Mouse (Mus musculus): ENCODE data around the gene Gprc6a.

The Gprc6a gene

DNA sequence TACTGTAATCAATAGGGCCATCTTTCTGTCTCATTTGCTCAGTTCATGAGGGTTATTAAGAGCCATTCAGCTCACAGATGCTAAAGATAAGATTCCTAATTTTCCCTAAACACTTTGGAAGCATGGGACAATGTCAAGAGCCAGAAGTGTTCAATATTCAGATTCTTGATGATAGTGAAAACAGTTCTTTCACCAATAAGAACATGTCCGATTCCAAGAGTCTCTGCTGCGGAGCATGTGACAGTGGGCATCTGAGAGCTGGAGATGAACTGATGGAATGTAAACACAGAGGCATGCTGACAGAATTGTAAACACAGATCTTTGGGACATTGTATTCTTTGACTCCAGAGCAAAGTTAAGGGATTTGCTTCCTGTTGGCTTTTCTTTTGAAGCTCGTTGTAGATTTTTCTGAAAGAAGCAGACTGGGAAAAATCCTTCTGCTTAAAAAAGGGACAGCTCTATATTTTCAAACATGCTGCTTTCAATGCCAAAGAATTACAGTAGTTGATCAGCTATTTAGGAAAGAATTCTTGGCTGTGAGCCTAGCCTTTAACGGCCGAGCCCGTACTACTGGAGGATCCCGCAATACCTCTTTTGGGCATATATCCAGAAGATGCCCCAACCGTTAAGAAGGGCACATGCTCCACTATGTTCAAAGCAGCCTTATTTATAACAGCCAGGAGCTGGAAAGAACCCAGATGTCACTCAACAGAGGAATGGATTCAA is at the start of gene Gprc6a:
Gene Gprc6a, minus strand, starts transcription at position 51 of the 726 bp plus-strand sequence.
- no peak for DNase-seq

DNA sequence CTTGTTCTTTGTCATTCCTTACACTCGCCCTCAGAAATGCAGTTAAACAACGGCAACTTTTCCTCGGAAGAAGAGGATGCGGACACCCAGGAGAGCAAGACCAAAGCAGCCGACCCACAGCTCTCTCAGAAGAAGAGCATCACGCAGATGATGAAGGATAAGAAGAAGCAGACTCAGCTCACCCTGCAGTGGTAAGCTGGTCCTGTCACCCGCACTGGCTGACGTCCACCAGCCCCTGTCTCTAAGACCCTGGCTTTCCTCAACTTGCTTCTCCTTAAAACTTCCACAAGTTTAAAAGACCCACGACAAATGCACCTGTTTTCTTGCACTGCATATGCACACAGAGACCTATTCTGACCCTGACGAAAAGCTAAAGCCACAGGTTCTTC is 47.0 kb upstream of the Gprc6a start:
- no peak for DNase-seq

DNA sequence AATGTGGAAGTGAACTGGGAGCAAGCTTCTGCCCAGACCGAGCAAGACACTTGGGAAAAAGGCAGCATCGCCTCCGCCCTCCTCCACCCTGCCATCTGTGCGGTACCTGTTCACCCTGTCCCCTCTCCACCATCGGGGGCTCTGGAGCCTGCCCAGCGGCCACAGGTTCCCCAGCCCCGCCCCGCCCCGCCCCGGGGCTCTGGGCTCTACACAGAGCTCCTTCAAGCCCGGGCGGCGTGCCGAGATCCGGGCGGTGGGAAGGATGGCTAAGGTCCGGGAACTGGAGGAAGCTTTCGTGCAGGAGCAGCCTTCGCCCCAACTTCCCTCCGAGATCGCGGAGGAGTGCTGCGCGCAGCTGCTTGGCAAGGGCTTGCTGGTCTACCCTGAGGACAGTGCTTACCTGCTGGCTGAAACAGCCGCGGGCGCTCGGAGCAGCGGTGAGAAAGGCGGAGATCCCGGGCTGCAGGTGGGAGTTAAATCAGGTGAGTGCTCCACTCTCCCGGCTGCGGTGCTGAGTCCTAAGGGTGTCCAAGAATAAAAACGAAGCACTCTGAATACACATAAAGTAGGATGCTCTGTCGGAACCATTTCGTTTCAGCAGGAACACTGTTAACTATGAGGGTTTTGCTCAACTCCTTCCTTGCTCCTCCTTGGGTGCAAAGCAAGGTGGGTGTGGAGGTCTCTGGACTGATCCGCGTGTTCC is 46.4 kb upstream of the Gprc6a start, which contains the start of gene Rfx6:
Gene Rfx6, plus strand, starts transcription at position 209 of the 703 bp plus-strand sequence.
- no peak for DNase-seq

DNA sequence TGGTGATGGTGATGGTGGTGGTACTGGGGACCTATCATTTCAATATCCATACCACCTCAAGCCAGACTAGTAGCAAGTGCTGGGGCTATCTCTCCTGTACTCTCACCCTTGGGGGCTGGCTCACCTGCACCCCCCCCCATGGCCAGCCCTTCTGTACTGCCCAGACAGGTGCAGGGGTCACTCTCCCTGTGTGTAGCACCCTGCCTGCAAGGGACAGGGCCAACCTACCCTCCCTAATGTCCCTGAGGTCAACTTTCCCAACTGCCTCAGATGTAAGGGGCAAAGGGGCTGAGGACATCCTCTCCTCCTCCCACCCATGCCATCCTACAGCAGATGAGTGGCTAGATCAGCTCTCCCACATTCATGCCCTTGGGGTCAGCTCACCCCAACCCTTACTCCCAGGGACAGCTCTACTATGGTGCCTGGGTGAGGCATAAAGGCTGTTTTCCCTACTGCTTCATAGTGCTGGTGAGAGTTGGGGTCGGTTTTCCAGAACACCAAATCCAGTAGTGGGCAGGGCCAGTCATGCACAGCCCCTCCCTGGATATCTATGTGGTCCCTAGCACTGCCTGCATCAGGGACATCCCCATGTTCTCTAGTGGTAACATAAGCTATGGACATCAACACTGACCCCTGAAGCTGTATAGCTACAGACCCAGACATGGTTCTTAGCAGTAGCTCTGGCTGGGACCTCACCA is 41.0 kb upstream of the Gprc6a start:
- DNase-seq: no peak

DNA sequence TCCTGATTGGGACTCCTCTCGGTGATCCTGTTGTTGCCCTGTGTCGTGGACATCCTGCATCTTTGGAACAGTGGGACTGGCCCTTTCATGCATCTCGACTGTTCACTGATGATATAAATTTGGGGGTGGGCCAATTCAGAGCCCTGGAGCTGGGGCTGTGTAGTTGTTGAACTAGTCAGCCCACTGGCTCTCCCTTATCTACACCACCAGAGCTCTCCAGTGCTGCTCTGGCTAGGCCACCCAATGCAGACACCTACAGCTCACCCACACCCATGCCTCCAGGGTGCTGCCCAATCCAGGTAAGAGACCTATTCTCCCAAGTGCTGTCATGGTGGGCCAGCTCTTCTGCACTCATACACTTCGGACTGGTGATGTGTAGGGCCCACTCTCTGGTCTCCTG is 40.3 kb upstream of the Gprc6a start:
- no peak for DNase-seq

DNA sequence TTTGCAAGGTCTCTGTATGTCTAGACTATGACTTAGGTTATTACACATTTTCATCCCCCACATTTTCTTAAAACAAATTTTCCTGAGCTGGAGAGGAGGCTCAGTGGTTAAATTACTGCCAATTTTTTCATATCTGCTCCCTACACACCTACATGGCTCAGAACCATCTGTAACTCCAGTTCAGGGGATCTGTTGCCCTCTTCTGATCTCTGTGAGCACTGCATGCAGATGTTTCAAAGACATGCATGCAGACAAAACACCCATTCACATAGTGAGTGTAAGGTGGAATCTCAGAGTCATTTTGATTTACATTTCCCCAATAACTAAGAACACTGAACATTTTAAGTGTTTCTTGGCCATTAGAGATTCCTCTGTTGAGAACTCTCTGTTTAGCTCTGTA is 38.1 kb upstream of the Gprc6a start:
- DNase-seq: no peak

DNA sequence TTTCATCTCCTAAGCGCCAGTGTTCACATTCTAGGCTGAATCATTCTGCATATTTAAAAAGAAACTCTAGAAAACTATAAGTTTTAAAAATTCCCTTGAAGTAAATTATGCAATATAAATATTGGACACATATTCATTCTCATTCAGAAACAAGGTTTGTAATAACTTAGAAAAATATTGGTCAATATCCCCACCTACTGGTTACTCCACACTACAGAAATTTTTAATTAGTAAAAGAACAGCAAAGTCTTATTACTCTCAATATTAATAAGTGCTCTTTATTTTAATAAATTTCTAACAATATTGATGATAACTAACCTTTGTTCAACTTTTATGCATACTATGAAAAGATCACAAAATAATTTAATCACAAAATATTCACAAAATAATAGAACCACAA is 26.1 kb upstream of the Gprc6a start:
- DNase-seq: no peak

DNA sequence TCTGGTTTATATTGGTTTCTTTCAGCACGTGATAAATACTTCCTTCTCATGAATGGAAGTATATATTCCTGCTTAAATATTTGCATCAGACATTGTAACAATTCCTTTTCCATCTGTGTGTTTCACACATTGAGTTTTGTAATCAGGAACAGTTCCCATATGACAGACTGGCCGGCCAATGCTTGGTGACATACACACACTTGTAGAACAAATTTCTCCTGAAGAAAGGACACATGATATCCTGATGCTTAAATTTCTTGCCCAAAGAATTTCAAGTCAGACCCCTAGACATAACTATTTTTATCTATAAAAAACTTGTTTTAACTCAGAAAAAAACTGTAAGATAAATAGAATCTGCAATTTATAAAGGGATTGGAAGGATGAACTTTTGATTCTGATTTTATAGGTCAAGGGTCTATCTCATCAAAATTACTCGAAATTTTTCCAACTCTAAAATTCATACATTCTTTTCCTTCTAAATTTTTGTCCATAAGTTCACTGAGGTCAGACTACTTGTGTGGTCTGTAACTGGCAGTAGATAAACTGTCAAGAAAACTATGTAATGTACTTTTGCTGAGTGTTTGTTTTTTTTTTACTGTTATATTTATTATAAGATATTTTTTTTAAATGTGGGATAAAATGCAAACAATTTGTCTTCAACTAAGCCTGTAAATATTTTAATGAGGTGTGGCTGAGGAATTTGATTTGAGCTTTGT is 18.4 kb upstream of the Gprc6a start:
- no peak for DNase-seq

DNA sequence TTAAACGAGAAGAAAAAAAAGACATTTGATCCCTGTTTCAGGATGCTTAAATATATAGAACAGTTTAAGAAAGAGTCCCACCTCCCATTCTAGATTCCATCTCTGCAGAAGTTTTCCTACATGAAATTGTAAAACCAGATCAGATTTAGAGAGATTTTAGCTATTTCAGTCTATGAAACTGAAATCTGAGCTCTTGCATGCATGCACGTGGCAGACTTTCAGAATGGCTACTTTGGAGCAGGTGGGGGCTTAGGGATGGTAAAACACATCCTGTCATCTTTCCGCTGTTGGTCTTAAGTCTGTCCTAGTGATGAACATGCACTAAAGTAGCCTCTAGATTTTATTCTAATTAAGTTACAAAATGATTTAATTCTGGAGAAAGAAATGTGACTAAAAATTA is 10.1 kb downstream of the Gprc6a start:
- no peak for DNase-seq

DNA sequence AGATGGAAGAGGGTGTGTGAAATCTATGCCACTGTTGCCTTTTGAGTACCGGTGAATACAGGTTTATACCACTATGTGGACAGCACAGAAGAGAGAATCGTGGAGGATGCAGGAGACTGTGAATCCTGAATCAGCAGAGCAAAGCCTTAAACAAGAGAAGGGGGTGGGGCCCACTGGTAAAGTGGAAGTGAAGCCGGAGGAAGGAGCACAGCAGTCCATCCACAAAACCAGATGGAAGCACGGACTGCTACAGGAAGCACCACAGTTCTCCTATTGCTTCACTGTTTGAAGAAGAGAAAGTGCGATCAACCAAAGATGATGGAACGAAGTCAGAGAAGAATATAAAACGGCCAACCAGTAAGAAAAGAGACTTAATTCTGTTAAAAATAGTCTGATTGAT is 11.1 kb downstream of the Gprc6a start:
- no peak for DNase-seq

DNA sequence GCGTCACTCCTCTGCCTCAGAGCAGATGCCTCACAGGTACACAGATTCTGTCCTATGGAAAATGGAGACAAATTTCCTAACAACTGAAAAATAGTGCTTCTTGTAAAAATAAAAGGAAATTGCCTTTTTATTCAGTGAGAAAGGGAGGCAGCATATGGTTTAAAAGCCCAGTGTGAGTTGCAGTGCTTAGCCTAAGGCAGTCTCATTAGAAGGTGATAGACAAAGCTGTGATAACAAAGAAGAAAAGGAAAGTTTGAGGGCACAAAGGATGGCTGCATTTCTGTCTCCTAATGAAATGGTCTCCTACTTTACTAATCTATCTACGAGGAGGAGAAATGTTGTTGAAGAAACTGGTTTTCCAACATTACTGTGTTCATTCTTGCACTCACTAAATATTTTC is 12.7 kb downstream of the Gprc6a start:
- DNase-seq: no peak

DNA sequence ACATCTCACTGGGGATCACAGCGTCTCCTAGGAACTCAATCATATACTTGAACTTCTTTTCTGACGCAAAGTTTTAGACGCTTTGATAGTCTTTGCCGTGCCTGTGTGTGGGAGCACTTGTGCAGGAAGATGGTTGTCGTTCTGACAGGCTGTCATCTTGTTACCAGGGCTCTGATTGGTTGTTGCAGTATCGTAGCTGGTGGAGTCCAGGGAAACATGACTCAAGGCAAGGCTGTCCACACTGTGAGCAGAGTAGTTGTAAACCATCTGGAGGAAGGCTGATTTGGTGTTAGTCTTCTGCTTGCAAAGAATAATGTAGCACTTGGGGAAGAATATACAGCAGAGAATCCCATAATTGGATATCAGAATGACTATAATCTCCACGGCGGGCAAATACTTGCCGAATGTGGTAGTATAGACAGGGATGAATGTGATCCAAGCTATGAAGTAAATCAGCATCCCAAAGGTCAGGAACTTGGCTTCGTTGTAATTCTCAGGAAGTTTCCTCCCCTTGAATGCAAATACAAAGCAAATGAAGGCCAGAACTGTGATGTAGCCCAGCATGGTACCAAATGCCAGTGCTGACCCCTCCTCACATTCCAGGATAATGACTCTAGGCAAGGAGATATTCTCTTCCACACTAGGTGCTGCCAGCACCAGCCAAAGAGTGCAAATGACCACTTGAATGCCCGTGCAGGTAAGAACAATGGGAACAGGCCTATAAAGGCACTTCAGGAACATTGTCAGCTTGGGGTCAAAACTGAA is 16.3 kb downstream of the Gprc6a start:
- DNase-seq: no peak

DNA sequence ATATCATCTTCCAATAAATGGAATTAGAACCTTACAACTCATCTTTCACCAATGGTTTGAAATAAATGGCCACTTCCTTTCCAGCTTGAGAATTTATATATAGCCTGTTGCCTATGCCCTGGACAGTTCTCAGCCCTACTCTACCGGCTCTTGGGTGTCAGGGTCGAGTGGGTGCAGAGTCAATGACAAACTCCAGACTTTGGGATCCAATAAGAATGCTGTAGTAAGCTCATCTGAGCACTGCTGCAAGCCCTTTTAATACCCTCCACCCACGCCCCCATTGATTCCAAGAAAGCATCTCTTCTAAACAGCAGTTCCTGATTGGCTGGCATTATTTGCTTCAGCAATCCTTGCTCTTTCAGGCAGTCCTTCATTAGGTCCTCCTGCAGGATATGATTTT is 17.8 kb downstream of the Gprc6a start:
- DNase-seq: no peak

DNA sequence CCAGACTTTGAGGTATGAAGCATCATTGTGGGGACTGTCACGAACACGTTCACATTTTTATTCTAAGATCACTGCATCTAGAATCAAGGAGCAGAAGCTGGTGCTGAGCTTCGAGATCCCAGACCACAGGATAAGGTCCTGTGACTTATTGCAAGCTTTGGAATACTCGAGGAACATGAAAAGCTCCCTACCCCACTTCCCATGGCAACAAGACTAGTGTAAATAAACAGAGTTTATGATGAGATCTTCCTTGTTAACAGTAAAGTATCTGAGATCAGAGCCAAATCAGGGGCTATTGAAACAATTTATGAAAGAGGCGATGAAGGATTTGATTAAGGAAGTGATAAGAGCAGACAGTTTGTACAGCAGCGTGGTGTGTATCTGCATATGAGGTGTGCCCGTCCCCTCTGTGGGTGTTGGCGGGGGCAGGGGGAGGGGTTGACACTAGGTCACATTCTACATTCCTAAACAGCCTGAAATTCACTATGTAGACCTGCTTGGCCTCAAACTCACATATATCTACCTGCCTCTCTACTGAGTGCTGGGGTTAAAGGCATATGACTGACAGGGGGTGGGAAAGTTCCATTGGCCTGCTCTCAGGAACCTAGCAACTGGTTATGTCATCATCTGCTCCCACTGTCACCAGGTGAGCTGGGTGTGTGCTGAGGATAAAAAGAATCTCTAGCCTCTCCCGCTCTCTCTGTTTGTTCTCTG is 19.1 kb downstream of the Gprc6a start:
- DNase-seq: no peak

DNA sequence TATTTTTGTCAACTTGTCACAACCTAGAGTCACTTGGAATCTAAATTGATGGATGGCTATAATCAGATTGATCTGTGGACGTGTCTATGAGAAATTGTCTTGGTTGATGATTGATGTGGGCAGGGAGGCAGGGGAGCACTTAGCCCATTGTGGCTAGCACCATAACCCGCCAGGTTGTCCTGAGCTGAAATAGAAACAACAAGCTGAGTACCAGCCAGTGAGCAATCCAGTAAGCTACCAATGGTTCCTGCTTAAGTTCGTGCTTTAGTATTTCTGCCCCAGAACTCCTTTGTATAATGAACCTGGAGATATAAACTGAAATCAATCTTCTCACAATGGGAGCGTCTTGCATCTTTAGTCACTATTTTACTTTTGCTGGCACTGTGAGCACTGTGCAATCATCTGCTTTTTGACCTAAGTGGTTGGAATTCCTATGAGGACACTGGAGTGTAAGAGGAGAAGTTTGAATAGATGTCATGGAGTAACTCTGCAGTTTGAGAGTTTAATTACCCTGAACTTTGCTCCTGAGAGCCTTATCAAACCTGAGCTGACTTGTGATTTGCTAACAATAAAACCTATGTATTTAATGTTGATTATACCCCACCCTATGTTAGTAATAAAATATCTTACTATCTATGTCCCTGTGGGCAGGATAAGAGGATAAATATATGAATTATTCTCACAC is 21.4 kb downstream of the Gprc6a start:
- no peak for DNase-seq

DNA sequence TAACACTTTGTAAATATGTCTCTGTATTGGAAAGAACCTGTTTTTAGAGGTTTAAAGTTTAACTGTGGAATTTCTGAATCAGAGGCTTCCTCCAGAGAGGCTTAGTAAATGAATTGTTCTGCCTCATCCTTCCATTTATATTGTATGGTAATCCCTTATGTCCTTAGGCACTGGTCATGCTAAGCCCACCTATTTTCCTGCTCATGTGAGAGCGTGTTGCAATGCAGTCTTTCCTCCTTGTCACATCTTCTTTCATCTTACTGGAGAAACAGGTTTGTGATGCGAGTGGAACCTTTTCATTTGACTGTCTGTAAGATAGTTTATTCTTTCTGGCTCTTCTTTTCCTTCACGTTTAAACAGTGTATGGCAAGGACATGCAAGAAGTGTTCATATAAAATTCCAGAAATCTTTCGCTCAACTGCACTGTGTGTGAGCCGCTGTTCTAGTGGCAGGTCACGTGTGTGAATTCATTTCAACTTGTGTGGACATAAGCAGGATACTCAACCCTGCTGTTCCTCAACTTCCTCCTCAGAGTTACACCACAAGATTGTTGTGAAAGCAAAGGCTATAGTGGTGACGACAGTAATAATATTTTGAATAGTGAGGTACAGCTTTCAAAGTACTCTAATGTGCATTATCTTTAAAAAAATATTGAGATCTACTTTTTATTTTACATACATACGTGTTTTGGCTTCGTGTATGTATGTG is 34.2 kb downstream of the Gprc6a start:
- DNase-seq: no peak

DNA sequence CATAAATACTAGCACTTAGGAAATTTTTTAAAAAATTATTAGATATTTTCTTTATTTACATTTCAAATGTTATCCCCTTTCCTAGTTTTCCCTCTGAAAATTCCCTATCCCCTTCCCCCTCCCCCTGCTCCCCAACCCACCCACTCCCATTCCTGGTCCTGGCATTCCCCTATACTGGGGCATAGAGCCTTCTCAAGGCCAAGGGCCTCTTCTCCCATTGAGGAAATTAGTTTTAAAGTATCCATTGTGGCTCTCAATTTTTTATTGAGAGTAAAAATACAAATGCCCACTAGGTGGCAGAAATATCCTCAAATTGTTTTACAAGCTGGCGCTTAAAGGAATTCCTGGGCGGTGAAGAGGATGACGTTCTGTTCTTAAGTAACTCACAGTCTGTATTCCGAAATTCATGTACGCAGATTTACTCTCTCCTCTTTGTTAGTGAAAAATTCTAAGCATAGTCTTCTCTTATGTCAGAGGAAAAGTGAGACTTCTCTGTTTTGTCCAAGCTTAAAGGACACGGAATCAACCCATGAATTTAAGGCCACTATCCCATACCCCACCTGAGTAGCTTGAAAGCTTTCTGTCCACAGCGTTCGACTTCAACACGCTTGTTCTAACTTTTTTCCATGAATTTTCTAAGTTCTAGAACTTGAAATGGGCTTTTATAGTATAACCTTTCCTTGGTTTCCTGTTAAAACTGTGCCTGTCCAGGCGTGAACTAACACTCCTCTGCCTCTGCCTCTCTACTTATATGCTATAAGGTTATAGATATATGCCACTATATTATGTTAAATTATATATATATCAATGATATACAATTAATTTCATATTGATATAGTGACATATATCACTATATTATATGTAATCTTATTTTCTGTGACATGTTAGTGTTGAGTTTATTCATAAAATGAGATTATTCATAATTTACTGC is 36.0 kb downstream of the Gprc6a start:
- DNase-seq: no peak

DNA sequence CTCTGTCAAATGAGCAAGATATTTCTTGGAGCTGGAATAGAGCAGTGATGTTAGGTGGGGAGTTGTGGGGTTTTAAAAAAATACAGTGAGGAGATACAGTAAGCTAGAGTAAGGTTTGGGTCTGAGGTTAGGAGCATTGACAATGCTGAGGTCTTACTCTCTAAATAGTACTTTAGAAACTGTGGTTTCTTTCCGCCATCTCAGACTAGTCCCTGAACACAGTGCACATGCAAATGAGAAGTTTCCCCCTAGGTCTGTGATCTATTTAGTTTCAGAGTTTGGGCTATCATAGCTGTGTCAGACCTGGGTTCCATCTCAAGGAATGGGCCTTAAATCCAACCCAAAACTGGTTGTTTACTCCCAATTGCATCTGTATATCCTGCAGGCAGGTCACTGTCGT is 39.7 kb downstream of the Gprc6a start:
- DNase-seq: no peak

DNA sequence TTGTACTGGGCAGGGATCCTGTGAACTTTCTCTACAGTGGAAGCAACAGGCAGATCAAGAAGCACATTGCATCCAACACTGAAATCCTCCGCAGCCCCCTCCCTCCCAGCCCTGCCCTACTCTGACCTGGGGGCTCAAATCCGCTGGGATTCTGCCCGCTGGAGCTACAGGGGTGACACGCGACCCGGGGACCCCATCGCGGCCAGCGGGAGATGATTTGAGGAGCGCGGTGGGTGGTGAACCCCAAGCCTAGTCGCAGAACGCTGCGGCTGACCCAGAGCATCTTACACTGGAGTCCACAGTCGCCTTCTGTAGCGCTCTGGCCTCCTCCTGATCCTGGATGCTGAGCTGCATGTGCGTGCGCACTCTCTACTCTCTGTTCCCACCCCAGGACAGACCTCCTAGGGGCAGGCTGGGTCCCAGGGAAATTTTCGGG is 41.1 kb downstream of the Gprc6a start, which contains the start of gene Fam162b:
Gene Fam162b, minus strand, starts transcription at position 379 of the 436 bp plus-strand sequence.
- DNase-seq: no peak

Measured in layer of hippocampus, adult 9-11 months (tissue).